Mouse (Mus musculus): ENCODE measurements at regions not wholly inside any gene's neighbourhood (a gene's known extent, or its start where the extent isn't known, plus 50 kb on each side); places are given as distances from the start of the nearest gene placed in this dataset.
A peak's percentile ranks its signal among the peaks of the same experiment; 100 is the strongest.

- H3K9ac ChIP-seq = no peak overlapping the region
- H3K9me3 ChIP-seq (ENCODE audit: low read depth, low read length) = no peaks in the 10 kb centered on the region
- H3K4me2 ChIP-seq = no peak overlapping the region
- H3K4me1 ChIP-seq (ENCODE audit: insufficient read depth) = peaks cover 3% of the 10 kb centered on the region; the same call in 1 of the 2 replicates
- no peak overlapping the region for H3K4me3 ChIP-seq (ENCODE audit: low read depth, low read length)
- no peak overlapping the region for H3K27ac ChIP-seq (ENCODE audit: low read depth)
- no peaks in the 10 kb centered on the region for H3K36me3 ChIP-seq (ENCODE audit: insufficient read depth)
- no peak for ATAC-seq (ENCODE audit: insufficient read depth)
- no peak for TF ChIP-seq CTCF (IDR thresholded peaks at IDR 0.05; ENCODE audit: low read depth)
- DNase-seq = no peak
- 44% methylated on average over 3 of the region's 3 CpGs for WGBS
- no peaks in the 10 kb centered on the region for H3K27me3 ChIP-seq (ENCODE audit: insufficient read depth, low read length)
Observed at GRCm38 (mm10) chr2:34111286-34111685, 223.5 kb upstream of the Mvb12b start.

- Histone ChIP-seq H3K4me3 (ENCODE audit: low read depth, low read length) (no peak overlapping the region), H3K9ac (no peak overlapping the region), H3K36me3 (ENCODE audit: insufficient read depth) (no peaks in the 10 kb centered on the region), H3K27me3 (ENCODE audit: insufficient read depth, low read length) (no peaks in the 10 kb centered on the region), H3K9me3 (ENCODE audit: low read depth, low read length) (no peaks in the 10 kb centered on the region), H3K27ac (ENCODE audit: low read depth) (no peak overlapping the region), H3K4me2 (no peak overlapping the region), H3K4me1 (ENCODE audit: insufficient read depth) (peaks cover 3% of the 10 kb centered on the region; the same call in 1 of the 2 replicates)
- TF ChIP-seq CTCF (IDR thresholded peaks at IDR 0.05; ENCODE audit: low read depth) = no peak
- no peak for DNase-seq
- ATAC-seq (ENCODE audit: insufficient read depth) = no peak
- WGBS = 79% methylated on average over 17 of the region's 17 CpGs
Observed at GRCm38 (mm10) chr2:34110582-34110981, 222.8 kb upstream of the Mvb12b start.

GRCm38 (mm10) chr2:34107566-34108303 is 220.0 kb upstream of the Mvb12b start:
- TF ChIP-seq CTCF (IDR thresholded peaks at IDR 0.05; ENCODE audit: low read depth) = no peak
- no peaks in the 10 kb centered on the region for H3K9me3 ChIP-seq (ENCODE audit: low read depth, low read length)
- DNase-seq = peak; percentile 66
- WGBS = 41% methylated on average over 27 of the region's 27 CpGs
- H3K4me2 ChIP-seq = peak overlapping the region; percentile 41
- H3K27me3 ChIP-seq (ENCODE audit: insufficient read depth, low read length) = no peaks in the 10 kb centered on the region
- no peak overlapping the region for H3K4me3 ChIP-seq (ENCODE audit: low read depth, low read length)
- H3K27ac ChIP-seq (ENCODE audit: low read depth) = no peak overlapping the region
- H3K9ac ChIP-seq = no peak overlapping the region
- no peak for ATAC-seq (ENCODE audit: insufficient read depth)
- peaks cover 3% of the 10 kb centered on the region; the same call in 1 of the 2 replicates for H3K4me1 ChIP-seq (ENCODE audit: insufficient read depth)
- no peaks in the 10 kb centered on the region for H3K36me3 ChIP-seq (ENCODE audit: insufficient read depth)

GRCm38 (mm10) chr2:34106837-34107565 is 219.3 kb upstream of the Mvb12b start:
- no peak; the same call in 1 of the 2 replicates for ATAC-seq (ENCODE audit: insufficient read depth)
- H3K36me3 ChIP-seq (ENCODE audit: insufficient read depth) = no peaks in the 10 kb centered on the region
- TF ChIP-seq CTCF (IDR thresholded peaks at IDR 0.05; ENCODE audit: low read depth) = no peak

GRCm38 (mm10) chr2:34106245-34106644 is 218.5 kb upstream of the Mvb12b start:
- 38% methylated on average over 9 of the region's 9 CpGs for WGBS
- TF ChIP-seq CTCF (IDR thresholded peaks at IDR 0.05; ENCODE audit: low read depth) = no peak
- DNase-seq = no peak
- peaks cover 3% of the 10 kb centered on the region; the same call in 1 of the 2 replicates for H3K4me1 ChIP-seq (ENCODE audit: insufficient read depth)
- H3K4me2 ChIP-seq = peak overlapping the region; percentile 39; the same call in 1 of the 2 replicates
- ATAC-seq (ENCODE audit: insufficient read depth) = no peak
- H3K9ac ChIP-seq = no peak overlapping the region
- H3K9me3 ChIP-seq (ENCODE audit: low read depth, low read length) = no peaks in the 10 kb centered on the region
- no peak overlapping the region for H3K27ac ChIP-seq (ENCODE audit: low read depth)
- no peaks in the 10 kb centered on the region for H3K27me3 ChIP-seq (ENCODE audit: insufficient read depth, low read length)
- peak overlapping the region; percentile 3; the same call in 1 of the 2 replicates for H3K4me3 ChIP-seq (ENCODE audit: low read depth, low read length)
- H3K36me3 ChIP-seq (ENCODE audit: insufficient read depth) = no peaks in the 10 kb centered on the region

More at GRCm38 (mm10) chr2:34106837-34107565, 219.3 kb upstream of the Mvb12b start:
- 24% methylated on average over 15 of the region's 15 CpGs for WGBS
- Histone ChIP-seq H3K9me3 (ENCODE audit: low read depth, low read length) (no peaks in the 10 kb centered on the region), H3K27me3 (ENCODE audit: insufficient read depth, low read length) (no peaks in the 10 kb centered on the region), H3K4me3 (ENCODE audit: low read depth, low read length) (no peak overlapping the region; the same call in 1 of the 2 replicates), H3K4me1 (ENCODE audit: insufficient read depth) (peaks cover 3% of the 10 kb centered on the region; the same call in 1 of the 2 replicates), H3K4me2 (peak overlapping the region; percentile 41), H3K9ac (no peak overlapping the region), H3K27ac (ENCODE audit: low read depth) (no peak overlapping the region)
- DNase-seq = peak; percentile 74

- Histone ChIP-seq H3K27ac (ENCODE audit: low read depth) (no peak overlapping the region), H3K4me2 (no peak overlapping the region), H3K9ac (no peak overlapping the region), H3K36me3 (ENCODE audit: insufficient read depth) (no peaks in the 10 kb centered on the region), H3K4me3 (ENCODE audit: low read depth, low read length) (no peak overlapping the region), H3K27me3 (ENCODE audit: insufficient read depth, low read length) (no peaks in the 10 kb centered on the region), H3K4me1 (ENCODE audit: insufficient read depth) (peaks cover 3% of the 10 kb centered on the region; the same call in 1 of the 2 replicates), H3K9me3 (ENCODE audit: low read depth, low read length) (no peaks in the 10 kb centered on the region)
- ATAC-seq (ENCODE audit: insufficient read depth) (peak; percentile 17; the same call in 1 of the 2 replicates), DNase-seq (no peak)
- no peak for TF ChIP-seq CTCF (IDR thresholded peaks at IDR 0.05; ENCODE audit: low read depth)
- 65% methylated on average over 13 of the region's 13 CpGs for WGBS
Observed at GRCm38 (mm10) chr2:34105271-34106051, 217.7 kb upstream of the Mvb12b start.
